Mouse (Mus musculus): Measurements from ENCODE around the gene Zfp648.

The Zfp648 gene

DNA sequence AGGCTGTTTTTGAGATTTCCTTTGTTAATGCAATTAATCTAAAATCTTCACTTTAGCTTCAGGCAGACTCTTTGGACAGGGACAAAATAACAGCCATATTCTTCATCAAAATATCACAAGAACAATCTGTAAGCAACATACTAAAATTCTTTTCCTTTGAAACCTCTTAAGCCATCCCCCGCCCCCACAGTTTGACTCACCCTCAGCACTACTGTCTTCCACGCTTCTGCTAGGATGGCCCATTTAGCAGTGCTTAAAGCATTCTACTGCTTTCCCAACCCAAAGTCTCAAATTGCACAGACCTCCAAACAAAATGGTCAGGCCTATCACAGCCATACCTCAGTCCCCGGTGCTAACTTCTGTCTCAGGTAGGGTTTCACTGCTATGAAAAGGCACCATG is 19.6 kb downstream of the Zfp648 start:
- no peak for DNase-seq

- no peak for DNase-seq
Measured at GRCm38 (mm10) chr1:154223807-154224207, 22.8 kb downstream of the Zfp648 start.

GRCm38 (mm10) chr1:154232594-154232993 is 31.6 kb downstream of the Zfp648 start:
- DNase-seq = no peak

- DNase-seq = no peak
Measured at GRCm38 (mm10) chr1:154233033-154233432, 32.0 kb downstream of the Zfp648 start.

DNA sequence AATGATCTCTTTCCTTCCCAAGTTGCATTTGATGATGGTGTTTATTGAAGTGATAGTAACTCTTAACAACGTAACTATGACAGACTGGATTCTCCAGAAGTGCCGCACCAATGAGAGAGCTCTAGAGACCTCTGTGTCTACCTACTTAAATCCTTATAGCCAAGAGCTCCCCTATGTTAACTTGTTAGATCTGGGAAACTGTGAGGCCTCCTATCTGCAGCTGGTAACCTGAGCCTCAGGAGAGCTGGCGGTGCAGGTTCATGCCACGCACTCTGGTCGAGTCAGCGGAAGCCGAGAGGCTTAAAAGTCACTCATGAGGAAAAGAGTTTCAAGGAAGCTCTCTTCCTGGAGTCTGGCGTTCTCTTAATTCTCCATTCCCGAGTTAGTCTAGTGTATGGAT is 33.8 kb downstream of the Zfp648 start:
- no peak for DNase-seq

- no peak for DNase-seq
Measured at GRCm38 (mm10) chr1:154238876-154239275, 37.9 kb downstream of the Zfp648 start.

GRCm38 (mm10) chr1:154251186-154251585 is 50.2 kb downstream of the Zfp648 start:
- DNase-seq = no peak

- DNase-seq = no peak
Measured at GRCm38 (mm10) chr1:154252739-154253138, 51.8 kb downstream of the Zfp648 start.
